Mouse (Mus musculus) neural tube, embryonic 11.5 days (tissue): ENCODE data around the gene Dgkg. TPM values are rescaled to one million over a fixed set of nuclear protein-coding genes. Genes with fewer than 3 reads are reported as not detected.
A peak's percentile ranks its signal among the peaks of the same experiment; 100 is the strongest.

Experiments
- ATAC-seq: fragments of 200-750 bp; cut with Nextera tagmentation; 2 replicates; pipeline ENCODE4 v1.8.0; 2017; ENCODE audit warnings: moderate number of reproducible peaks, mild to moderate bottlenecking, moderate TSS enrichment, moderate library complexity; ENCODE audit not compliant: insufficient read depth, low FRiP score, low TSS enrichment
- DNase-seq: peaks from one replicate; pipeline ENCODE4 v3.0.0-alpha.2; 2015; ENCODE audit warnings: low spot score
- H3K27ac ChIP-seq: fragments of 300-500 bp; sonication (generic); 2 replicates; pipeline ENCODE4 v1.5.1; 2014; ENCODE audit warnings: low read depth, mild to moderate bottlenecking, low read length
- H3K27me3 ChIP-seq: fragments of 300-500 bp; sonication (generic); 2 replicates; pipeline ENCODE4 v1.6.1; 2014; ENCODE audit warnings: mild to moderate bottlenecking, low read length, mixed read lengths; ENCODE audit not compliant: control insufficient read depth, insufficient read depth
- H3K36me3 ChIP-seq: fragments of 300-500 bp; sonication (generic); 2 replicates; pipeline ENCODE4 v1.6.1; 2014; ENCODE audit warnings: mild to moderate bottlenecking, low read length, moderate library complexity, mixed read lengths; ENCODE audit not compliant: control insufficient read depth, insufficient read depth
- H3K4me1 ChIP-seq: fragments of 300-500 bp; sonication (generic); 2 replicates; pipeline ENCODE4 v1.6.1; 2014; ENCODE audit warnings: low read length, mixed read lengths; ENCODE audit not compliant: control insufficient read depth, insufficient read depth
- H3K4me2 ChIP-seq: fragments of 300-500 bp; sonication (generic); 2 replicates; pipeline ENCODE4 v1.6.1; 2014; ENCODE audit warnings: low read depth, mild to moderate bottlenecking, moderate library complexity
- H3K4me3 ChIP-seq: fragments of 300-500 bp; sonication (generic); 2 replicates; pipeline ENCODE4 v1.5.1; 2014; ENCODE audit warnings: low read depth, low read length
- H3K9ac ChIP-seq: fragments of 300-500 bp; sonication (generic); 2 replicates; pipeline ENCODE4 v1.6.1; 2014; ENCODE audit warnings: mild to moderate bottlenecking, low read length
- H3K9me3 ChIP-seq: fragments of 300-500 bp; sonication (generic); 2 replicates; pipeline ENCODE4 v1.6.1; 2016; ENCODE audit warnings: low read length; ENCODE audit not compliant: control insufficient read depth
- WGBS: fragments of 180-500 bp; shearing (Covaris S2); extraction: QIAGEN DNeasy Blood & Tissue Kit; methylation state at CpG from one replicate; pipeline ENCODE4 v1.1.7; 2014; 5-methylcytosine and 5-hydroxymethylcytosine counted together
- polyA plus RNA-seq: library from polyadenylated mRNA; unstranded; fragments of >200 nt; fragmentation: Nextera tagmentation; extraction: Ambion mirVana; gene quantifications from 2 replicates; pipeline ENCODE4 v1.2.1, GENCODE M21; 2014

Gene Dgkg
- polyA plus RNA-seq, 1 experiment from 2014 or later: 0.08 TPM

DNA sequence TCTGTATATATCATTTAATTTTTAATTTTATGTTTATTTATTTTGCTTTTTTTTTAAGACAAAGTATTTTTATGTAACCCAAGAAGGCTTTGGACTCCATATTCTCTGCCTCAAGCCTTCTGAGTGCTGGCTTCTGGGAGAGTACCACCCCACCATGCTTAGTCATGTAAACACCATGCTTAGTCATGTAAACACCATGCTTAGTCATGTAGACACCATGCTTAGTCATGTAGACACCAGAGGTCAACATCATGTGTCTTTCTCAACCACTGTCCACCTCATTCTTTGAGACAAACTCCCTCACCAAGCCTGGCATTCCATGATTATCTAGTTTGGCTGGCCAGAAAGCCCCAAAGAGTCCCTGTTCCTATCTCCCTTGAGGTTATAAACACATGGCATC lies 25.7 kb upstream of the Dgkg start:
- DNase-seq (no peak), ATAC-seq (no peak)
- Histone ChIP-seq H3K4me3 (no peak overlapping the region), H3K36me3 (no peaks in the 10 kb centered on the region), H3K27me3 (no peaks in the 10 kb centered on the region), H3K9me3 (no peaks in the 10 kb centered on the region), H3K4me2 (no peak overlapping the region), H3K9ac (no peak overlapping the region), H3K27ac (no peak overlapping the region), H3K4me1 (no peaks in the 10 kb centered on the region)

DNA sequence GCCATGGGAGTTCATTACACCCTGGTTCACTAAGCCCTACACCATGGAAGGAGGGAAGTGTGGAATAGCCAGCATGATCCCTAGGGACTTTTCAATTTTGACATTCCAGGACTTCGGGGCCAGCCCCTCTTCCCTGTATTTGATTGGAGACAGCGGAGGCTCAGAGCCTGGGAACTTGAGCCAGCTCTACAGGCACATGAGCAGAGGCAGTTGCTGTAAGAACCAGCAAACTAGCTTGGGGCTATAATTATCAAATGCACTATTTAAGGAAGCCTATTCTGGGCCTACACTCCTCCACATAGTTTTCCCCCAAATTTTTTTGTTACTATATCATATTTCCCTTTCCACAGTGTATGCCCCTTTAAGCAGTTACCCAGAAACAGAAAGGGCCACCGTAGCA lies 22.6 kb upstream of the Dgkg start:
- no peaks in the 10 kb centered on the region for H3K9me3 ChIP-seq
- H3K27ac ChIP-seq: no peak overlapping the region
- H3K36me3 ChIP-seq: no peaks in the 10 kb centered on the region
- no peak overlapping the region for H3K4me3 ChIP-seq
- no peak overlapping the region for H3K4me2 ChIP-seq
- no peak for ATAC-seq
- WGBS: 83% methylated on average over 3 of the region's 3 CpGs
- DNase-seq: no peak
- no peaks in the 10 kb centered on the region for H3K27me3 ChIP-seq
- no peaks in the 10 kb centered on the region for H3K4me1 ChIP-seq
- no peak overlapping the region for H3K9ac ChIP-seq

DNA sequence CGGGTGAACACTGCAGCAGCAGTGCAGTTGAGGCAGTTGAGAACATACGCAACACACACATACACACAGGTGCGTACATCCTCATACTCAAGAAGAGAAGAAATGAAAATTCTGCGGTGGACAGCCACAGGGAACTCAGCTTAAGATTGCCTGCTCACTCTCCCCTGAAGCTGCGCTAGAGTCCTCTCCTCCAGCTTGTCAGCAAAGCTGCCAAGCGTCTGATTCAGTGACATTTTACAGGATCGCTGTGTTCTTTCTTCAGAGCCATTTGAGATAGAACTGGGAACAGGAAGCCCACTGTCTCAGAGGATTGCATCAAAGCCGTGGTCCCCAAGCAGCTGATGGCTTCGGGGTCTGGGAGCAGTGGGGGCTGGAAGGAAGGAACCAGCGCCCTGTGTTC lies 17.6 kb upstream of the Dgkg start:
- Histone ChIP-seq H3K36me3 (no peaks in the 10 kb centered on the region), H3K9ac (no peak overlapping the region), H3K4me3 (no peak overlapping the region), H3K4me2 (no peak overlapping the region), H3K4me1 (no peaks in the 10 kb centered on the region), H3K27me3 (no peaks in the 10 kb centered on the region), H3K27ac (no peak overlapping the region), H3K9me3 (no peaks in the 10 kb centered on the region)
- 88% methylated on average over 10 of the region's 10 CpGs for WGBS
- DNase-seq: no peak
- no peak for ATAC-seq

DNA sequence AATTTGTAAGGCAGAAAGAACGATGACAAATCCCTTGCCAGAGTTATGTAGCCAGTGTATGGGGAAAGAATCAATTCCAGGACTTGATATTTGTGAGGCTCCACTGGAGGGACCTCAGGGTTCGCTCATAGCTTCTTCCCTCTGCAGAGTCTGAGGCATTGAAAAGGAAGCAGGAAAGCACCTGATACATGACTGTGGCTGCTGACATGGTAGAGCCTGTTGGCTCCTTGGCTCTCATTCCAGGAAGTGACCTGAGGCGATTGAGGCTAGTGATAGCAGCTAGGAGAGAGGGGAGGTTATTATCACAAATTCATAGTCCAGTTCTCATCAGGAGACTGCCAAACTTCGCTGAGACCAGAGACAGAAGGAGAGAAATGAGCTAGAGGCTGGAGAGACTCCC lies 17.1 kb upstream of the Dgkg start:
- no peak overlapping the region for H3K4me3 ChIP-seq
- ATAC-seq: no peak

DNA sequence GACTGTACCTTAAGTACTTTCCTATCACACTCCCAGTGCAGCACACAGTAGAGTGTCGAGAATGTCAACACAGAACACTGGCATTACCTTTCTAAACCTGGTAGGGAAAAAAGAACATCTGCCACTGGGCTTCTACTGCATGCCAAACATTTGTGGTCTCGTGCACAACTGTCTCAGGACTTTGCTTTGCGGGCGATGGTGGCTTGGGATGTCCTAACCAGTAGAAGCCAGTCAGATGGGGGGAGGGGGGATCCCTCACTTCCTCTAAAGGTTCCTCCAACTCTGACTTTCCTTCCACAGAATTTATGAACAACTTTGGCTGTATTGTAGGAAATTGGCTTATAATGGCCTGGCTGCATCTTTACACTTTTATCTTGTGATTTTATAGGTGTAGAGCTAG lies 7.0 kb upstream of the Dgkg start:
- Histone ChIP-seq H3K27me3 (0 out of 2 replicates have a peak, but pooled peaks cover 2% of the 10 kb centered on the region), H3K36me3 (no peaks in the 10 kb centered on the region), H3K9ac (no peak overlapping the region), H3K4me2 (no peak overlapping the region), H3K9me3 (no peaks in the 10 kb centered on the region), H3K4me3 (no peak overlapping the region), H3K4me1 (0 out of 2 replicates have a peak, but pooled peaks cover 2% of the 10 kb centered on the region), H3K27ac (no peak overlapping the region)
- no peak for ATAC-seq
- no peak for DNase-seq
- WGBS: 85% methylated on average over 4 of the region's 4 CpGs

More for the DNA sequence above, 17.1 kb upstream of the Dgkg start:
- Histone ChIP-seq H3K9ac (no peak overlapping the region), H3K4me1 (no peaks in the 10 kb centered on the region), H3K9me3 (no peaks in the 10 kb centered on the region), H3K27me3 (no peaks in the 10 kb centered on the region), H3K27ac (no peak overlapping the region), H3K4me2 (no peak overlapping the region), H3K36me3 (no peaks in the 10 kb centered on the region)
- DNase-seq: no peak
- 83% methylated on average over 4 of the region's 4 CpGs for WGBS

DNA sequence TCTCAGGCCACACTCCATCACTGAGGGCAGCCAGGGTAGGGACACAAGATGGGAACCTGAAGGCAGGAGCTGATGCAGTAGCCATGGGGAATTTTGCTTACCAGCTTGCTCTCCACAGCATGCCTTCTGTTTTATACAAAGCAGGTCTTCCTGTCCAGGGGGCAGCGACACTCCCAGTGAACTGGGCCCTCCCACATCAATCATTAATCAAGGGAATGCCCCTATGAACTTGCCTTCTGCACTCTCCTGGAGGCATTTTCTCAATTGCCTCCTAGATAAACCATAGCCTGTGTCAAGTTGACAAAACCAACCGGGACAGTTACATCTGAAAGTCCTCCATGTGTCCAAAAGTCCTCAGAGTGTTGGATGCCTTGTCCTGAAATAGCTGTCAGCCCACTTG lies 6.1 kb upstream of the Dgkg start:
- H3K36me3 ChIP-seq: no peaks in the 10 kb centered on the region
- ATAC-seq: no peak
- DNase-seq: no peak
- no peak overlapping the region for H3K27ac ChIP-seq
- H3K9me3 ChIP-seq: no peaks in the 10 kb centered on the region
- H3K4me1 ChIP-seq: 0 out of 2 replicates have a peak, but pooled peaks cover 2% of the 10 kb centered on the region
- H3K4me2 ChIP-seq: no peak overlapping the region
- no peak overlapping the region for H3K9ac ChIP-seq
- WGBS: 27% methylated on average over 2 of the region's 2 CpGs
- no peak overlapping the region for H3K4me3 ChIP-seq
- H3K27me3 ChIP-seq: peaks cover 2% of the 10 kb centered on the region; the same call in 1 of the 2 replicates

DNA sequence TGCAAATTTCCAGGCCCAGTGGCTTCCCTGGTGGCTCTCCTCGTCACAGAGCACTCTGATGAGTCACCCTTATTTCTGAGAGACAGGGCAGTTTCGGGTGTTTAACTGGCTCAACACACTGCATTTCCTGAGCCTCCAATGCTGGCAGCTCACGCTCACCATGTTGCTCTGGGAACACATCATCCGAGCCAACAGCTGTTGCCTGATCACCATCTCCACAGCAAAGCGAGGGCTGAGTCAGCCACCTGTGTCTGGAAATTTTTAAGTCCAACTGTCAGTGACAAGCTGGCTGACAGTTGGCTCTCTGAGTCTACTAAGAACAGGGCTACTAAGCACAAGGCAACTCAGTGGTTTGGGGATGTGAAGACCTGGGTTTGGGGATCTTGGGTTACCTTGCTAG lies 4.1 kb upstream of the Dgkg start:
- H3K9me3 ChIP-seq: no peaks in the 10 kb centered on the region
- ATAC-seq (no peak), DNase-seq (no peak)
- H3K9ac ChIP-seq: no peak overlapping the region
- peaks cover 18% of the 10 kb centered on the region for H3K27me3 ChIP-seq
- H3K4me3 ChIP-seq: no peak overlapping the region
- no peaks in the 10 kb centered on the region for H3K36me3 ChIP-seq
- WGBS: 73% methylated on average over 5 of the region's 5 CpGs
- no peak overlapping the region for H3K4me2 ChIP-seq
- H3K4me1 ChIP-seq: 0 out of 2 replicates have a peak, but pooled peaks cover 6% of the 10 kb centered on the region
- no peak overlapping the region for H3K27ac ChIP-seq

DNA sequence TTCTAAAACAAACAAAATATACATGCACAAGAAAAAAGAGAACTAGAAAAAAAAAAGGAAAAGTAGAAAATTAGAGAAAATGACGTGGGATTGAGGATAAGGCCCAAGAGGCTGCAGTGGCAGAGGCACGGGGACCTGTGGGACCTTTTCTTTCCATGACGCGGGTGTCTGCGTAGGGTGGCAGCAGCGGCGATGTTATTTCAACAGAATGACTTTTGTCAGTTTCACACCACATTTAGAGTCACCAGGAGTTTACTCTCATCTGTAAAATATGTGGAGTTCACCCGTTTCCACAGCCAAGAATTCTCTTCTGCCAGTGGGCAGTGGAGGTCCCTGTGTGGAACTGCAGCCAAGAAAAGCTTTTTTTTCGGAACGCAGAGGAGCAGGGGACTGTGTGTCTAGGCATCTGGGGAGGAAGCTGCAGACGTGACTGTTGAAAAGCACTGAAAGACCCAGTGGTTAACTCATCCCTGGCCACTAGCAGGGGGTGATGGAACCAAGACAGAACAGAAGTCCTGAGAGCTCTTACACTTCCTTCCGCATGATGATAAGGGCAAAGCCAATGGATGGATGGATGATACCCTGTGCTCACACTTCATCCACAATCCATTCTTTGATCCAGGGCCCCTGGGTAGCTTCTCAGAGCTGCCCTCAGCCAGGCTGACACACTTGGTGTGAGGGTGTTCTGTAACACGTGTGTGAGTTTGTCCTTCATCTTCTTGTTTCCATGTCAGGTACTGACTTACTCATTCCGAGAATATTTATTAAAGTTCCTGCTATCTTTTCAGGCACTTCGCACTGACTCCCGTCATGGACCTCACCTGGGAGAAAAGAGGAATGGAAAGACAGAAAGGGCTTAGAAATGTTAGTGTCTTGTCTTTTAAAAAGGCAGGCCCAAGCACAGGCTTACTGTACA lies 1.1 kb upstream of the Dgkg start:
- H3K36me3 ChIP-seq: no peaks in the 10 kb centered on the region
- H3K9ac ChIP-seq: no peak overlapping the region
- 0 out of 2 replicates have a peak, but pooled peaks cover 9% of the 10 kb centered on the region for H3K4me1 ChIP-seq
- H3K9me3 ChIP-seq: no peaks in the 10 kb centered on the region
- no peak overlapping the region for H3K27ac ChIP-seq
- DNase-seq (no peak), ATAC-seq (no peak)
- H3K4me3 ChIP-seq: no peak overlapping the region
- no peak overlapping the region for H3K4me2 ChIP-seq
- H3K27me3 ChIP-seq: peaks cover 24% of the 10 kb centered on the region
- 78% methylated on average over 16 of the region's 16 CpGs for WGBS

DNA sequence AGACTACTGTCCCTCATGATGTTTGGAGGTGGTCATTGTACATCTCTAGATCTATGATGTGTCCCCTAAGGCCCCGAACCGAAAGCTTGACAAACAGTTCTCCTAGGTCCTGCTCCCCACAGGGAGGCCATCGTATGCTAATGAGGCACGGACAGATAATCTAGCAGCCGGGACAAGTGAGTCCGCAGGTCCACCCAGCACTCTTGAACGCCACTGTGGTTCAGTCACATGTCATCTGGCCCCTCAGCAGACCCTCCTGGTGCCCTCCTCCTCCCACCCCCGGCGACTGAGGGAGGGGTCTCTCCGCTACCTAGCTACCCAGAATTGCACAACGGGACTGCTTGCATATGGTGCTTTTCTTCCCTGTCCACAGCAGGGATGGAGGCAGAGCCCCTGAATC lies 1.2 kb downstream of the Dgkg start:
- DNase-seq: no peak
- Histone ChIP-seq H3K9ac (no peak overlapping the region), H3K36me3 (no peaks in the 10 kb centered on the region), H3K27ac (no peak overlapping the region), H3K27me3 (peaks cover 24% of the 10 kb centered on the region), H3K4me1 (0 out of 2 replicates have a peak, but pooled peaks cover 8% of the 10 kb centered on the region), H3K4me3 (0 out of 2 replicates have a peak overlapping the region, but pooled peaks have one; percentile 0), H3K9me3 (no peaks in the 10 kb centered on the region), H3K4me2 (no peak overlapping the region)
- no peak for ATAC-seq
- 14% methylated on average over 11 of the region's 11 CpGs for WGBS
